Mouse (Mus musculus) gastrocnemius, postnatal 4 days (tissue): ENCODE results near the gene Mael. TPM values are rescaled to one million over a fixed set of nuclear protein-coding genes. Genes with fewer than 3 reads are reported as not detected.
A peak's percentile ranks its signal among the peaks of the same experiment; 100 is the strongest.

ENCODE experiments used
- DNase-seq, 2 experiments: peaks; one replicate each; pipeline ENCODE4 v3.0.0; 2021 to 2022; ENCODE audit warnings: low spot score in 2 of 2, mixed read lengths in 2 of 2
- total RNA-seq, 2 experiments: library from RNA; stranded (reverse); gene quantifications; 2 replicates each; pipeline ENCODE4 v1.2.3; 2021

Mael gene
- total RNA-seq, 2 experiments from 2014 or later = 0.29 TPM; not detected in 1

GRCm38 (mm10) chr1:166214181-166214580, 24.4 kb downstream of the Mael start:
- no peak for DNase-seq

GRCm38 (mm10) chr1:166209371-166209770, 29.2 kb downstream of the Mael start:
- DNase-seq = no peak

- DNase-seq = no peak
These were observed 33.4 kb downstream of the Mael start for GRCm38 (mm10) chr1:166205159-166205558.

GRCm38 (mm10) chr1:166204171-166204570, 34.4 kb downstream of the Mael start:
- no peak for DNase-seq

- DNase-seq = no peak
These were observed 48.7 kb downstream of the Mael start for GRCm38 (mm10) chr1:166189821-166190220.

GRCm38 (mm10) chr1:166185357-166185756, 53.2 kb downstream of the Mael start:
- DNase-seq = no peak

- no peak for DNase-seq
These were observed 53.9 kb downstream of the Mael start for GRCm38 (mm10) chr1:166184391-166185229.

- no peak for DNase-seq
These were observed 55.5 kb downstream of the Mael start for GRCm38 (mm10) chr1:166182952-166183627.

GRCm38 (mm10) chr1:166181510-166181909, 57.0 kb downstream of the Mael start:
- no peak for DNase-seq

- DNase-seq = no peak
These were observed 64.9 kb downstream of the Mael start for GRCm38 (mm10) chr1:166173621-166174020.

- no peak for DNase-seq
These were observed 65.6 kb downstream of the Mael start for GRCm38 (mm10) chr1:166172992-166173391.

GRCm38 (mm10) chr1:166170852-166171251, 67.7 kb downstream of the Mael start:
- DNase-seq = no peak

- DNase-seq = no peak
These were observed 68.8 kb downstream of the Mael start for GRCm38 (mm10) chr1:166169713-166170112.

- DNase-seq = no peak
These were observed 70.5 kb downstream of the Mael start for GRCm38 (mm10) chr1:166168017-166168416.

- peak in 1 of 2 experiments; percentile 9 for DNase-seq
These were observed 71.1 kb downstream of the Mael start for GRCm38 (mm10) chr1:166167405-166167804.

- DNase-seq = no peak
These were observed 73.4 kb downstream of the Mael start for GRCm38 (mm10) chr1:166165159-166165558.

- DNase-seq = no peak
These were observed 74.0 kb downstream of the Mael start for GRCm38 (mm10) chr1:166164580-166164979.

GRCm38 (mm10) chr1:166160569-166161445, 77.7 kb downstream of the Mael start:
- DNase-seq = peak; percentile 45 to 69

- no peak for DNase-seq
These were observed 78.4 kb downstream of the Mael start for GRCm38 (mm10) chr1:166160111-166160510.

GRCm38 (mm10) chr1:166158664-166159063, 79.9 kb downstream of the Mael start:
- no peak for DNase-seq

GRCm38 (mm10) chr1:166157712-166158111, 80.8 kb downstream of the Mael start:
- DNase-seq = no peak
